Mouse (Mus musculus): ENCODE results near the gene Golt1b. TPM values are rescaled to one million over a fixed set of nuclear protein-coding genes. Genes with fewer than 3 reads are reported as not detected.

Gene Golt1b
- polyA plus RNA-seq, 1 experiment from 2014 or later: 83.9 TPM

- Histone ChIP-seq H3K27me3 (replicated peaks) (no peaks in the 10 kb centered on the region), H3K9me3 (no peaks in the 10 kb centered on the region), H3K4me2 (no peak overlapping the region), H3K36me3 (replicated peaks) (peaks cover 39% of the 10 kb centered on the region), H3K4me1 (no peaks in the 10 kb centered on the region), H3K9ac (no peak overlapping the region), H3K4me3 (no peak overlapping the region), H3K27ac (no peak overlapping the region)
- no peak for ATAC-seq (replicated peaks)
- WGBS: 90% methylated on average over 8 of the region's 8 CpGs
Observed at GRCm38 (mm10) chr6:142365742-142366472, 21.1 kb upstream of the Golt1b start.

DNA sequence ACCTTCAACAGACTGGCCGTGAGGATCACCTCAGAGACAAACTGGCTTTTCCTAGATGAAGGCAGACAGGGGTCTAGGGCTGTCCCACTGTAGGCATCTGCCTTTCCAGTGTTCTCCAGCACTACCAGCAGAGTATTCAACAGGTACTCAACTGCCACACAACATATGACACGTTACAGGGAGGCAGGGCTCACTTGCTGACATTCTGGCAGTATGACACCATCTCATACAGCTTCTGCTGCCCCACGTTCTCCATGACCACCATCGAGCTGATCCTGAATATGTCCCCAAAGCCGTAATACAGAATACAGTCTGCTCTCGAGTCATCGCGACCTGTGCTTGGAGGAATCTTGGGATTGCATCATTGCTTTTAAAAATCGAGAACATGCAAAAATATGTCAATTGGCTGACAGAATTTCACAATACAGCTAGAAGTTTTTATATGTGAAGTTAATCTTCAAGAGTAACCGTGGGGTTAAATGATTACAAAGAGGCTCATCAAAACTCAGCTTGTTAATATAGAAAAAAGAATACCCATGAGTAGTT, 20.5 kb upstream of the Golt1b start:
- WGBS: 95% methylated on average over 10 of the region's 10 CpGs
- Histone ChIP-seq H3K4me2 (no peak overlapping the region), H3K36me3 (replicated peaks) (peaks cover 38% of the 10 kb centered on the region), H3K9me3 (no peaks in the 10 kb centered on the region), H3K4me3 (no peak overlapping the region), H3K27ac (no peak overlapping the region), H3K4me1 (no peaks in the 10 kb centered on the region), H3K27me3 (replicated peaks) (no peaks in the 10 kb centered on the region), H3K9ac (no peak overlapping the region)
- ATAC-seq (replicated peaks): no peak

DNA sequence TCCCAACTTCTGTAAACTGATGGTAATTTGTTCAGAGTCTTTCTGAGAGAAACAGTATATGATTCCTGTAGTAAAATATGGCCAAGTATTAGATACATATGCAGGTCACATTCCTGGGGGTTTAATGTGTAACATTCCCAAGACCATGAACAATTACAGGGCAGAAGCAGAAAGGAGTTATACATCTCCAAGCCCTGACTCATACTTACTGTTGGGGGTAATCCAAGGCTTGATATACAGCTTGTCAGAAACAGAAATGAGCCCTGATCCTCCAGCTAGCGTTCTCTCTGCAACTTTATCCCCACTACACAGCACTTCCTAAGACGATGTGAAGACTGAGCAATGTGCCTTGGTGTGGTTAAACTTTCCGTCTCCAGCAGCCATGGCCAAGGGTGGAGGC, 19.5 kb upstream of the Golt1b start:
- no peak overlapping the region for H3K27ac ChIP-seq
- H3K9me3 ChIP-seq: no peaks in the 10 kb centered on the region
- no peak for ATAC-seq (replicated peaks)
- 97% methylated on average over 3 of the region's 3 CpGs for WGBS
- H3K27me3 ChIP-seq (replicated peaks): no peaks in the 10 kb centered on the region
- peaks cover 30% of the 10 kb centered on the region for H3K36me3 ChIP-seq (replicated peaks)
- H3K9ac ChIP-seq: no peak overlapping the region
- H3K4me1 ChIP-seq: no peaks in the 10 kb centered on the region
- H3K4me3 ChIP-seq: no peak overlapping the region
- no peak overlapping the region for H3K4me2 ChIP-seq

DNA sequence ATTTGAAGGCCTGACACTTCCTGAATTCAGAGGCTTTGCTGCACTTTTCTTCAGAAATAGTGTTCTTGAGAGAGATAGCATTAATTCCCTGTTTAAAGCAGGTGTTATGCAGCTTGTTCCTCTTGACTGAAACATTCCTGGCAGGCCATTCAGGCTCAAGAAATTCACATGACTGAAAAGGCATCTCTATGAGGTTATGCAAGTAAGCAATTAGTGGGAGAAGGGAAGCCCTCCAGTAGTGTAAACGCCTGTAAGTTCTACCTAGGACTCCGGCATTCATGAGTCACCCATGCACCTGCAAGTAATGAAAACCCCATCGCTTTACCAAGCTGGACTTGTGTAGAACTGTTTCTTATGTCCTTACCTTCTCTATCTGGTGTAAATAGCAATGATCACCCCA, 17.5 kb upstream of the Golt1b start:
- H3K9ac ChIP-seq: no peak overlapping the region
- H3K36me3 ChIP-seq (replicated peaks): peaks cover 16% of the 10 kb centered on the region
- no peaks in the 10 kb centered on the region for H3K4me1 ChIP-seq
- no peak overlapping the region for H3K4me3 ChIP-seq
- 94% methylated on average over 3 of the region's 3 CpGs for WGBS
- H3K9me3 ChIP-seq: no peaks in the 10 kb centered on the region
- H3K4me2 ChIP-seq: no peak overlapping the region
- H3K27me3 ChIP-seq (replicated peaks): no peaks in the 10 kb centered on the region
- H3K27ac ChIP-seq: no peak overlapping the region
- no peak for ATAC-seq (replicated peaks)

DNA sequence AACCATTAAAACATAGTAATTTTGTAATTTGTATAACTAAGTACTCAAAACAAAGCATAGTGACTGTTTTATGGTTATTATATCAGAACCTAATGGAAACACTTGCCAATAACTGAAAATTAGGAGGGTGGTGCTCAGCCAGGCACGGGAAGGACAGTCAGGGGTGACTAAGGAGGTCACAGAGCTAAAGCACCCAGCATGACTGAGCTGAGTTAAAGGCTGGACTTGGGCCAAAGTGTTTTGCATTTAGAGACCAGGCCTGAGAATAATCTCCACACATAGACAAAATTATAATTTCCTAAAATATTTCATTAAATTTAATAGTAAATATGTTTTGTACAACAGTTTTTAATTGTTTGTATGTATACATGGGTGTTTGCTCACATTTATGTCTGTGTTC, 9.9 kb upstream of the Golt1b start:
- ATAC-seq (replicated peaks): no peak
- Histone ChIP-seq H3K4me2 (no peak overlapping the region), H3K9ac (no peak overlapping the region), H3K27ac (no peak overlapping the region), H3K36me3 (replicated peaks) (peaks cover 19% of the 10 kb centered on the region), H3K9me3 (no peaks in the 10 kb centered on the region), H3K4me1 (no peaks in the 10 kb centered on the region), H3K27me3 (replicated peaks) (no peaks in the 10 kb centered on the region), H3K4me3 (no peak overlapping the region)
- 70% methylated on average over 1 of the region's 1 CpGs for WGBS

DNA sequence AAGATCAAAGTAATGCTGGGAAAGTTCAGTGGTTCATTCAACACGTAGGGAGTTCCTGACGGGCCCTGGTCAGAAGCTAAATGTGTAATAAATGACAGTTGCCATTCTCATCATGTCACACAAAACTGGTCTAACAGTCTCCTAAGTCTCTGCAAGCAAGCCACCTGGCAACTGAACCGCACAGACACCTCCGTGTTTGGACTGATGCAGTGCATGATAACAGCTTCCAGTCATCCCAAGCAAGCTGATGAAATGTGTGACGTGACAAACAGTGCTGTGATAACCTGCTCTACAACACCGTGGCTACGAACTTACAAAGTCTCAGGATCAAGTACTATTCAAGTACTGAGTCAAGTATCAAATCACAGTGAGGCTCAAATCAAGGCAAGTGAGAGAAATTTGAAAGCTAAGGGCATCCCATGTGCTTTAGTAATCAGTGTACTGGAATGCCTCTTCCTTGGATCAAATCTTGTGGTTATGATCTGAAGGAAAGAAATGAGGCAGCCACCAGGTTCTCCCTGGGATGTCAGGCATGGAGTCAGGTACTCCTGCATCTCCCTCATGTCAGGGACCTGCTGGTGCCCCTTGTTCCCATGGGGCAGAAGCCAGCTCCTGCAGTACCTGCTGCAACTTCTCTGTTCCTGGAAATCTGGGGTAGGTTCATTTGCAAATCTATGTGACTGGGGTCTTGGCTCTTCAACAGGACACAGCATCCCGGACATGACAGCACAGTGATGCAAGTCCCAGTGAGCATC, 8.3 kb upstream of the Golt1b start:
- Histone ChIP-seq H3K4me1 (no peaks in the 10 kb centered on the region), H3K4me3 (no peak overlapping the region), H3K4me2 (no peak overlapping the region), H3K9me3 (no peaks in the 10 kb centered on the region), H3K36me3 (replicated peaks) (peaks cover 19% of the 10 kb centered on the region; the same call in 1 of the 2 replicates), H3K9ac (no peak overlapping the region), H3K27me3 (replicated peaks) (no peaks in the 10 kb centered on the region), H3K27ac (no peak overlapping the region)
- WGBS: 90% methylated on average over 8 of the region's 8 CpGs
- ATAC-seq (replicated peaks): no peak

- ATAC-seq (replicated peaks): no peak
- H3K27ac ChIP-seq: no peak overlapping the region
- H3K4me2 ChIP-seq: no peak overlapping the region
- no peaks in the 10 kb centered on the region for H3K4me1 ChIP-seq
- H3K9me3 ChIP-seq: no peaks in the 10 kb centered on the region
- no peaks in the 10 kb centered on the region for H3K27me3 ChIP-seq (replicated peaks)
- 90% methylated on average over 6 of the region's 6 CpGs for WGBS
- no peak overlapping the region for H3K4me3 ChIP-seq
- peaks cover 15% of the 10 kb centered on the region; the same call in 1 of the 2 replicates for H3K36me3 ChIP-seq (replicated peaks)
- H3K9ac ChIP-seq: no peak overlapping the region
Observed at GRCm38 (mm10) chr6:142379961-142380360, 7.1 kb upstream of the Golt1b start.

- H3K27me3 ChIP-seq (replicated peaks): no peaks in the 10 kb centered on the region
- 92% methylated on average over 7 of the region's 7 CpGs for WGBS
- ATAC-seq (replicated peaks): no peak
- peaks cover 6% of the 10 kb centered on the region for H3K4me1 ChIP-seq
- H3K9me3 ChIP-seq: no peaks in the 10 kb centered on the region
- no peak overlapping the region for H3K4me3 ChIP-seq
- H3K9ac ChIP-seq: no peak overlapping the region
- H3K36me3 ChIP-seq (replicated peaks): peaks cover 1% of the 10 kb centered on the region; the same call in 1 of the 2 replicates
- no peak overlapping the region for H3K27ac ChIP-seq
- H3K4me2 ChIP-seq: no peak overlapping the region
Observed at GRCm38 (mm10) chr6:142381615-142382014, 5.4 kb upstream of the Golt1b start.

DNA sequence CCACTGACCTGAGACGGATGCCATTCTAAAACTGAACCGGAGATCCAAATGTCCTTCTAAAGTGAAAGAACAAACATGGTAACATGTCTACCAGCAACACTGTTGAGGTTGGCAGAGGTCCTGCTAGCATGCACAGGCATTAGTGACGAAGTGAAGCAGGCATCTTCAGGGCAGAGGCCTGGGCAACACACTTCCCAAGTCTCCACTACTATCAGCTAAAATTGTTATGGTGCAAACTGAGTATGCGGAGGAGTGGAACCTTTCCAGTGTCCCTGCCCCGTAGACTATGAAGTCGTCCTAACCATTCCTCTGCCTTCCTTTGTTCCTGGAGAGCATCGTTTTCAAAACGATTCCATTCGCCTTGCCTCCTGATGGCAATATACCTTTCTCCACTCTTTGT, 2.5 kb upstream of the Golt1b start:
- no peak overlapping the region for H3K4me3 ChIP-seq
- 93% methylated on average over 9 of the region's 9 CpGs for WGBS
- no peak overlapping the region for H3K4me2 ChIP-seq
- H3K27me3 ChIP-seq (replicated peaks): no peaks in the 10 kb centered on the region
- no peak overlapping the region for H3K9ac ChIP-seq
- H3K4me1 ChIP-seq: peaks cover 24% of the 10 kb centered on the region
- ATAC-seq (replicated peaks): no peak
- H3K27ac ChIP-seq: no peak overlapping the region
- H3K36me3 ChIP-seq (replicated peaks): no peaks in the 10 kb centered on the region
- no peaks in the 10 kb centered on the region for H3K9me3 ChIP-seq

DNA sequence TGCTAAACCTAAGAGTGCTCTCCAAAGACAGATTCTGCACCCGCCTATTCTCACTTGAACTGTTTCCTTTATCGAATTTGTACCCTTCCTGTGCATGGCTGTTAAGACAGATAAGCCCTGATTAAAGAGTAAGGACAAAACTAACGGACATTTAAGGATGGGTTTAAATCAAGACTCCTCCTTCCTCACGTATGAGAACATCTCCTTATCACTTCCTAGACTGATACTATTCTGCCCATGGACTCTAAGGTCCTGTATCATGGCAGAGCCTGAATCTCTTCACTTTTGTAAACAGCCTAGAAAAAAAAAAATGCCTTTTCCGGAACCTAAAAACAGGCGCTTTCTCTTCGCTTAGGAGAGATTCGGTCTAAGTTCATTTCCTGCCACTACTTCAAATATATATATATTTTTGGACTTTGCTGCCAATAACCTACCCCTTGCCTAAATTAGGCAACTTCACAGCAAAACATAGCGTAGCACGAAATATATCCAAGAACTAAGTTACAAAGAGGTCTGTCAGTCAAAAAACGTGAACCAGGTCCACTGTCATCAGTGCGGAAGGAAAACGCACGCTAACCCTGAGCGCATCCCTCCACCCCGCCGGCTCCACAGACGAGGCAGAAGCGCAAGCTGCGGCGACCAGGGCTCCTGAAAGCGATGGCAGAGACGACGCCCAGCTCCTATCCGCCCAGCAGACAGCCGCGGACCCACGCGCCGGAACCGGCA, 573 bp upstream of the Golt1b start:
- no peaks in the 10 kb centered on the region for H3K36me3 ChIP-seq (replicated peaks)
- 5% methylated on average over 31 of the region's 31 CpGs for WGBS
- peak overlapping the region; percentile 84 for H3K9ac ChIP-seq
- ATAC-seq (replicated peaks): peak; percentile 89
- peak overlapping the region; percentile 64 for H3K27ac ChIP-seq
- peak overlapping the region; percentile 63 for H3K4me2 ChIP-seq
- peaks cover 24% of the 10 kb centered on the region for H3K4me1 ChIP-seq
- H3K27me3 ChIP-seq (replicated peaks): no peaks in the 10 kb centered on the region
- peak overlapping the region; percentile 95 for H3K4me3 ChIP-seq
- H3K9me3 ChIP-seq: no peaks in the 10 kb centered on the region

- H3K27me3 ChIP-seq (replicated peaks): no peaks in the 10 kb centered on the region
- H3K9ac ChIP-seq: peak overlapping the region; percentile 84
- no peaks in the 10 kb centered on the region for H3K9me3 ChIP-seq
- H3K4me3 ChIP-seq: peak overlapping the region; percentile 95
- H3K4me1 ChIP-seq: peaks cover 24% of the 10 kb centered on the region
- H3K36me3 ChIP-seq (replicated peaks): no peaks in the 10 kb centered on the region
- ATAC-seq (replicated peaks): no peak
- WGBS: 22% methylated on average over 8 of the region's 8 CpGs
- peak overlapping the region; percentile 61 for H3K4me2 ChIP-seq
- no peak overlapping the region for H3K27ac ChIP-seq
Observed at GRCm38 (mm10) chr6:142387755-142388271, 792 bp downstream of the Golt1b start.

- Histone ChIP-seq H3K9me3 (no peaks in the 10 kb centered on the region), H3K4me1 (peaks cover 24% of the 10 kb centered on the region), H3K27ac (no peak overlapping the region), H3K36me3 (replicated peaks) (0 out of 2 replicates have a peak, but pooled peaks cover under 1% of the 10 kb centered on the region), H3K4me2 (no peak overlapping the region), H3K27me3 (replicated peaks) (no peaks in the 10 kb centered on the region), H3K9ac (no peak overlapping the region), H3K4me3 (no peak overlapping the region)
- WGBS: 97% methylated on average over 2 of the region's 2 CpGs
- no peak for ATAC-seq (replicated peaks)
Observed at GRCm38 (mm10) chr6:142389101-142389500, 2.1 kb downstream of the Golt1b start.

All from midbrain, embryonic 15.5 days (tissue).